Mouse (Mus musculus) E14TG2a.4 (cell line): ENCODE data around the gene Hmga1b.
A peak's percentile ranks its signal among the peaks of the same experiment; 100 is the strongest.

Source experiments
- H3K27me3 ChIP-seq: 2 replicates; pipeline ENCODE4 v1.6.1; 2014; ENCODE audit warnings: low read length, control low read depth; ENCODE audit not compliant: insufficient read depth
- H3K36me3 ChIP-seq: 2 replicates; pipeline ENCODE4 v1.6.1; 2014; ENCODE audit warnings: low read length, control low read depth; ENCODE audit not compliant: insufficient read depth
- H3K4me1 ChIP-seq: replicated peaks from 2 replicates; pipeline ENCODE4 v1.6.1; 2014; ENCODE audit warnings: low read depth, low read length, control low read depth
- H3K4me3 ChIP-seq: replicated peaks from 2 replicates; pipeline ENCODE4 v1.5.1; 2014; ENCODE audit warnings: mild to moderate bottlenecking, low read length
- H3K9me3 ChIP-seq: 2 replicates; pipeline ENCODE4 v1.6.1; 2014; ENCODE audit warnings: low read length, control low read depth
- CTCF ChIP-seq: conservative IDR thresholded peaks from 2 replicates; pipeline ENCODE4 v1.5.1; 2014; ENCODE audit warnings: low read length
- NANOG ChIP-seq: IDR thresholded peaks from 2 replicates; pipeline ENCODE4 v1.6.1; 2014; ENCODE audit warnings: borderline replicate concordance, low read length, mixed read lengths
- POU5F1 ChIP-seq: IDR thresholded peaks from 2 replicates; pipeline ENCODE4 v1.6.1; 2014; ENCODE audit warnings: low read length, borderline replicate concordance

The Hmga1b gene

DNA sequence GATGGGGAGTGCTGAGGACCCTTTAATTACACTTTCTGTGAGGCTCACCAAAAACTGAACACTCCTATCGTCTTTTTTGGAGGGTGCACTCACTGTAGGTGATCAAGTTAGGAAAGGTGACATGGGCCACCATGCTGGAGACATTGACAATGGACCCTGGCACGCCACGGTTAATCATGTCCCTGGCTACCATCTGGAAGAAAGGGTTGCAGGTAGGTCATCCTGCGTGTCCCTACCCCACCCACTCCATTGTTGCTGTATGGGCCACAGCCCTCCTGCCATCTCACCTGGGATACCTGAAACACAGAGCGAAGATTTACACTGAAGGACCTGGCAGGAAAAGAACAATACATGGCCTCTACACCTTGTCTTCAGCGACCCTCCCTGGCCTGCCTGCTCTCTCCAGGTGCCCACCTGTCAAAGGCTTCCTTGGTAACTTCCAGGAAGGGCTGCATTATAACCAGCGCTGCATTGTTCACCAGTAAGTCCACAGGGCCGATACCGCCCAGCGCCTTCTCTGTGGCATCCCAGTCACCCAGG is 32.2 kb upstream of the Hmga1b start:
- Histone ChIP-seq H3K36me3 (peaks cover 10% of the 10 kb centered on the region), H3K4me3 (no peak overlapping the region), H3K4me1 (peaks cover 60% of the 10 kb centered on the region), H3K27me3 (peaks cover 43% of the 10 kb centered on the region), H3K9me3 (no peaks in the 10 kb centered on the region)
- TF ChIP-seq NANOG = no peak
- no peak for TF ChIP-seq POU5F1
- no peak for TF ChIP-seq CTCF

DNA sequence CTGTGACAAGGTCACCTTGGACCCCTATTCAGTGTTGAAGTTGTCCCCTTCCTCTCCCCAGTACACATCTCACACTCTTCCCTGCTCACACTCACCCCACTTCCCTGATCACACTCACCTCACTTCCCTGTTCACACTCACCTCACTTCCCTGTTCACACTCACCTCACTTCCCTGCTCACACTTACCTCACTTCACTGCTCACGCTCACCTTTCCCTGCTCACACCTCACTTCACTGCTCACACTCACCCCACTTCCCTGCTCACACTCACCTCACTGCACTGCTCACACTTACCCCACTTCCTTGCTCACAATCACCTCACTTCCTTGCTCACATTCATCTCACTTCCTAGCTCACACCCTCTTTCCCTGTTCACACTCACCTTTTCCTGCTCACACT is 31.2 kb upstream of the Hmga1b start:
- peaks cover 52% of the 10 kb centered on the region for H3K4me1 ChIP-seq
- 0 out of 2 replicates have a peak, but pooled peaks cover under 1% of the 10 kb centered on the region for H3K36me3 ChIP-seq
- H3K9me3 ChIP-seq = no peaks in the 10 kb centered on the region
- peaks cover 33% of the 10 kb centered on the region for H3K27me3 ChIP-seq
- TF ChIP-seq NANOG = no peak
- H3K4me3 ChIP-seq = no peak overlapping the region

DNA sequence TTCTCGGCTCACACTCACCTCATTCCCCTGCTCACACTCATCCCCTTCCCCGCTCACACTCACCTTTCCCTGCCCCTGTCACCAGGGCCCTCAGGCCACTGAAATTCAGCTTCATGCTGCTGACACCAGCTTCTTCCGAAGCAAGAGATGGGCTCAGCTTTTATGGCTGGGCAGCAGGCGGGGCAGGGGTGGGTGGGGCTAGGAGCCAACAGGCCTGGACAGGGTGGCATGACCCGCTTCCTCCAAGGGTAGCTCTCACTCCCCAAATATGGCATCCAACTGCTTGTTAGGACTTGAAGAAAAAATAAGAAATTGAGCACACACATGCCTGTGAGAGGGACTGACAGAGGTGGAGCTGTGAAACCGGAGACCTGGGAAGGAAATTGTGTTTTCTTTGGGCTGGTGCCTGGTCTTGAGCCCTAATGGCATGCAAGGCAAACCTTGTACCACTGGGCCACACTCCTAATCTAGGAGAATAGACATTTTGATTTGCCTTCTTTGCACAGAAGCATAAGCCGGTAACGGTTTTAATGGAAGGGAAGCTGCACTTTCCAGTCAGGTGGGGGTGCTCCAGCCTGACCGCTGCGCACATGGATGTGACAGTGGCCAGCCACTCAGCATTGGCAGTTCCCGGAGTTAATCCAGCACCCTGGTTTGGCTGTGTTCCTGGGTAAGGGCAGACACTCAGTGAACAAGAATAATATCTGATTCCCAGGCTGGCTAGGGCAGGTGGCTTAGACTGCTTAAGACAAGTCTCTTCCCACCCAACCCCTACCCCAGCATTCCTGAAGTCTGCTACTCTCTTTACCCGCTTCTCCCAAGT is 30.5 kb upstream of the Hmga1b start, which contains the start of gene Cbr2:
Gene Cbr2, minus strand, starts transcription at position 257 of the 823 bp plus-strand sequence.
- H3K4me1 ChIP-seq = peaks cover 58% of the 10 kb centered on the region
- TF ChIP-seq NANOG (no peak), CTCF (no peak), POU5F1 (no peak)
- peaks cover 32% of the 10 kb centered on the region for H3K27me3 ChIP-seq
- H3K9me3 ChIP-seq = no peaks in the 10 kb centered on the region
- no peak within 1 kb of the TSS for H3K4me3 ChIP-seq
- no peaks in the 10 kb centered on the region for H3K36me3 ChIP-seq

DNA sequence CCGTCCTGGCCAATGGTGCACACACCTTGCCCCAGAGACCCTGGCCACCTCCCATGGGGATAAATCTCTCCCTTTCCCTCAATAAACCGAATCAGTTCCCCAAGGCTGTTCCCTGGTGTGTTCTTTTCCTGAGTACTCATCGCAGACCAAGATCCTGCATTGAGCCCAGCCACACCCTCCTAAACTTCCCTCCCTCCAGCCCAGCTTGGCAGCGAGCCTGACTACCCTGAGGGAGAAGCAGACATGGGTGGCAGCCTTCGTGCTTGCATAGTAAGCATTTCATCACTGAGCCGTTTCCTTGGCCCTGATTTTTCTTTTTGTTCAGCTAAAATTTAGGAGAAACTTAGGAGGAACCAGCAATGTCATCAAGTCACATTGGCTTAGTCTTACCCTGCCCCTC is 29.1 kb upstream of the Hmga1b start:
- peaks cover 52% of the 10 kb centered on the region for H3K4me1 ChIP-seq
- peaks cover 23% of the 10 kb centered on the region for H3K27me3 ChIP-seq
- no peak overlapping the region for H3K4me3 ChIP-seq
- no peak for TF ChIP-seq POU5F1
- TF ChIP-seq CTCF = no peak
- TF ChIP-seq NANOG = no peak
- H3K9me3 ChIP-seq = no peaks in the 10 kb centered on the region
- no peaks in the 10 kb centered on the region for H3K36me3 ChIP-seq

DNA sequence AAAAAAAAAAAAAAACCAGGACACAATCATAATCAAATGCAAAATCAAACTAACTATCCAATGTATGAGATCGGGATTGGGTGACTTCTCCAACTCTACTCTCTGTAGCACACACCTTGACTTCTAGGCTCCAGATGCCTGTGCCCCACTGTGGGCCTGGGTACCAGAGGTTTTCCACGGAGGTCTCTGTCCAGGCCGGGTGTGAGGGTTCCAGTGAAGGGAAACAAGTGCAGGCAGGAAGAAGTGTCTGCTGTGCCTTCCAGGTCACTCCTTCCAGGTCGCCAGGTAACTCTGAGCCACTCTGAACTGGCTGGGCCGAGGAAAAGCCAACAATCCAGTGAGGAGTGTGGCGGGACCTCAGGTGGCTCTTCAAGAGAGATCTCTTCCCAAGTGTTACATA is 26.2 kb upstream of the Hmga1b start:
- Histone ChIP-seq H3K27me3 (peaks cover 14% of the 10 kb centered on the region; the same call in 1 of the 2 replicates), H3K9me3 (no peaks in the 10 kb centered on the region), H3K4me1 (peaks cover 29% of the 10 kb centered on the region), H3K4me3 (no peak overlapping the region), H3K36me3 (no peaks in the 10 kb centered on the region)
- TF ChIP-seq CTCF (no peak), POU5F1 (no peak), NANOG (no peak)

DNA sequence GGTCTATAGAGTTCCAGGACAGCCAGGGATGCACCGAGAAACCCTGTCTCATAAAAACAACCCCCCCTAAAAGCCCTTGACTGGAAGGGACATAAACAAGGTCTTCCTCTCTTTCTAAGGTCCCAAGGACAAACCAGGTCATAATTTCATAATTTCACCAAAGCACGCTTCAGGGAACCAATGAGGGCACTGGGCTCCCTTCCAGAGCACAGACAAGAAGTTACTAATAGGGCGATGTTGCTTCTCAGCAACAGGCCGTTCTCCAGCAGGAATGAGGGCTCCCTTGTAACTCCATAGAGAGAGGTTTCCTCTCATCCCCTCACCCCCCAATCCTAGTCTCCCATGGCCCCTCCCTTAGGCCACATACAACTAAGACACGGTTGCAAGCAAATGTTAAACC is 21.6 kb upstream of the Hmga1b start:
- Histone ChIP-seq H3K27me3 (peaks cover 10% of the 10 kb centered on the region; the same call in 1 of the 2 replicates), H3K4me3 (no peak overlapping the region), H3K4me1 (peaks cover 11% of the 10 kb centered on the region), H3K36me3 (no peaks in the 10 kb centered on the region), H3K9me3 (no peaks in the 10 kb centered on the region)
- TF ChIP-seq POU5F1 = no peak
- no peak for TF ChIP-seq NANOG
- no peak for TF ChIP-seq CTCF

DNA sequence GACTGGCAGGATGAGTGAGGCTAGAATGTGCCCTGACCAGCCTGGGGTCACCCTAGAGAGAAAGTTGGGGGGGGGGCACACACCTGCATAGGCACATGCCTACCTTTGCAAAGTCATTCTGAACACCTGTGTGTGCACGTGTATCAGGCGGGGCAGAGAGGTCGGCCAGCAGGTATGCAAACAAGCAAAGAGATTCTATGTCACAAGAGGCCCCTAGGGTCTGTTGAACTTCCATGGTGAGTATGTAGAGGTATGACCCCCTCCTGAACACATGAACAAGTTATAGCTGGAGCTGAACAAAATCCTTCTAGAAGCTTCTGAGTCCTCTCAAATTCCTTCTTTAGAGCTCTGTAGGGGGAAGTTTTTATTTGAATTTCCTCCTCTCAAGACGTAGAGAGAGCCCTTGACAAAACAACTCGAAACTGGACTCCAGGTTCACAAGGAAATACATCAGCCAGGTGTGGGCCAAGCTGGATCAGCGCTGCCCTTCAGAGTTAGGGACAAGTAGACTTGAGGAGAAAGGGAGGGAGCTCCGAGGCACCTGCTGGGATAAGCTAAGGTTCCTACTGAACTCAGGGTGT is 18.4 kb upstream of the Hmga1b start:
- TF ChIP-seq NANOG (no peak), CTCF (no peak), POU5F1 (no peak)
- Histone ChIP-seq H3K9me3 (no peaks in the 10 kb centered on the region), H3K36me3 (no peaks in the 10 kb centered on the region), H3K27me3 (peaks cover 13% of the 10 kb centered on the region; the same call in 1 of the 2 replicates), H3K4me3 (no peak overlapping the region), H3K4me1 (no peaks in the 10 kb centered on the region; the same call in 1 of the 2 replicates)

DNA sequence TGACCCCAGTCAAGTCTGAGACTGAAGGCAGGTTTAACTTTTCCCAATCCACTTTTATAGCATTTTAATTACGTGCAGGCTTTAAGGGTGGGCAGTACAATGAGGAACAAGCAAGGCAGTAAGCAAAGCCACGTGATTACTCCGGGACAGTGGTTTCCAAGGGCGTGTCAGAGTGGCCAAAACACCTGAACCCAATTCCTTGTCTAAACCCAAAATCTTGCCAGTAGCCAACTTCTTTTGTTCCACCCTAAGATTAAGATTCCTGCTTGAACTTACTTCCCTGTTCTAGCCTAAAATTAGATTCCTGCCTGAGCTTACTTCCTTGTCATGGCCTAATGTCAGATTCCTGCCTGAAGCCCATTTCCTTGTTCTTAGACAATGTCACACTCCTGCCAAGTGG is 14.6 kb upstream of the Hmga1b start:
- H3K36me3 ChIP-seq = no peaks in the 10 kb centered on the region
- no peaks in the 10 kb centered on the region for H3K9me3 ChIP-seq
- H3K4me1 ChIP-seq = peaks cover 9% of the 10 kb centered on the region
- TF ChIP-seq NANOG (no peak), POU5F1 (no peak), CTCF (no peak)
- peaks cover 9% of the 10 kb centered on the region for H3K27me3 ChIP-seq
- H3K4me3 ChIP-seq = no peak overlapping the region

DNA sequence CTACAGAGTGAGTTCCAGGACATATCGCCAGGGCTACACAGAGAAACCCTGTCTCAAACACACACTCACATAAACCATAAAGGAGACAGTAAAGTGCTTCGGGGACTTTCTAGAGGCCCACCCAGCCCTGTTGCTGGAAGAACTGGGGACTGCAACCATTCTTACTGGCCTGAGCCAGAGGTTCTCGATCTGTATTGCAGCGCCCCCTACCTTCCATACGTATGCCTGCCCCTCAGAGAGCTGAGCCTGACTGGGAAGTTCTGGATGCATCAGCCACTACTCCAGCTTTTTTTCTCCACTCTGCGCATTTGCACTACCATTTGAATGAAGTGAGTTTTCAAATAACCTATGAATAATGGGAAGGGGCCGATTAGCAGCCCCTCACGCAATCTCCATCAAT is 13.2 kb upstream of the Hmga1b start:
- TF ChIP-seq NANOG (no peak), CTCF (peak; percentile 65)
- peaks cover 9% of the 10 kb centered on the region for H3K4me1 ChIP-seq
- peaks cover 7% of the 10 kb centered on the region; the same call in 1 of the 2 replicates for H3K27me3 ChIP-seq
- no peaks in the 10 kb centered on the region for H3K9me3 ChIP-seq
- no peak overlapping the region for H3K4me3 ChIP-seq
- H3K36me3 ChIP-seq = no peaks in the 10 kb centered on the region
